Comparison of ENCODE assay signal across 7 mouse cellular contexts in the genomic region with DNA sequence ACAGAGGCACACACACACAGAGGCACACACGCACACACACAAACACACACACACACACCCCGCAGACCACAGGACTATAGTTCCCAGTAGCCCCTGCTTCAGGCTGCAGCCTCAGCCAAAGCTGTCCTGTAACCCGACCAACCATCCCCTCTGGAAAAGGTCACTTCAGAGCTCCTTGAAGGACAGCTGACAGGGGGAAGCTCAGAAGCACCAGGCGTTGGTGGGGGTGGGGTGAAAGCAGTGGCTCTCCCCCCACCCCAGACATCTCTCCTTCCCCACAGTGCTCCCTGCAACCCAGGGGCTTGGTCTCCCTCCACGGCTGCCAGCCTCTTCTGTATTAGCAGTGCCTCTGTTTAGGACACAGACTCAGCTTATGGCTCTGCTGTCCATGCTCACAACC. TPM values are rescaled to one million over a fixed set of nuclear protein-coding genes. Genes with fewer than 3 reads are reported as not detected.
DNase-seq lines count a peak whose midpoint lies in the region; ATAC-seq and TF ChIP-seq lines count a peak whose summit lies in the region.

No protein-coding gene starts in this region.

- peak overlapping the region; percentile 83 for H3K4me2 ChIP-seq in heart, embryonic 14.5 days (ENCODE audit: low read length)
- H3K4me2 ChIP-seq in midbrain, embryonic 11.5 days: no peak overlapping the region
- H3K4me2 ChIP-seq in midbrain, embryonic 15.5 days: no peak overlapping the region
- peak overlapping the region; percentile 67; the same call in 1 of the 2 replicates for H3K4me2 ChIP-seq in heart, postnatal 0 days (ENCODE audit: low read depth, low read length)
- no peak overlapping the region for H3K4me2 ChIP-seq in stomach, embryonic 14.5 days (replicated peaks; ENCODE audit: low read depth, low read length)

- no peaks in the 10 kb centered on the region for H3K9me3 ChIP-seq in heart, embryonic 14.5 days (ENCODE audit: control insufficient read depth, low read length)
- no peaks in the 10 kb centered on the region for H3K9me3 ChIP-seq in midbrain, embryonic 11.5 days (ENCODE audit: control insufficient read depth, low read length)
- no peaks in the 10 kb centered on the region for H3K9me3 ChIP-seq in midbrain, embryonic 15.5 days
- H3K9me3 ChIP-seq in heart, postnatal 0 days (replicated peaks; ENCODE audit: control insufficient read depth, low read length): no peaks in the 10 kb centered on the region
- no peaks in the 10 kb centered on the region for H3K9me3 ChIP-seq in stomach, embryonic 14.5 days (ENCODE audit: control insufficient read depth, low read depth, low read length)

- H3K4me1 ChIP-seq in heart, embryonic 14.5 days (ENCODE audit: control insufficient read depth in 2 of 2, insufficient read depth in 2 of 2, low read length in 2 of 2): peaks cover 30 to 44% of the 10 kb centered on the region in 2 experiments
- H3K4me1 ChIP-seq in midbrain, embryonic 11.5 days (ENCODE audit: control insufficient read depth, insufficient read depth, low read length): peaks cover 12% of the 10 kb centered on the region
- no peaks in the 10 kb centered on the region for H3K4me1 ChIP-seq in midbrain, embryonic 15.5 days
- H3K4me1 ChIP-seq in heart, postnatal 0 days (ENCODE audit: control insufficient read depth, insufficient read depth): peaks cover 29% of the 10 kb centered on the region
- H3K4me1 ChIP-seq in stomach, embryonic 14.5 days (ENCODE audit: control insufficient read depth, insufficient read depth, low read length): peaks cover 23% of the 10 kb centered on the region

- no peak for ATAC-seq in heart, embryonic 14.5 days (ENCODE audit: insufficient number of reproducible peaks, insufficient read depth, low FRiP score, low read depth)
- no peak for ATAC-seq in midbrain, embryonic 11.5 days (ENCODE audit: low FRiP score)
- ATAC-seq in midbrain, embryonic 15.5 days (replicated peaks): no peak
- ATAC-seq in heart, postnatal 0 days (ENCODE audit: insufficient read depth, low read depth): peak; percentile 17; the same call in 1 of the 2 replicates
- ATAC-seq in stomach, embryonic 14.5 days (ENCODE audit: insufficient number of reproducible peaks, insufficient read depth, low FRiP score, low read depth): no peak

- peaks cover 37% of the 10 kb centered on the region for H3K36me3 ChIP-seq in heart, embryonic 14.5 days (ENCODE audit: control insufficient read depth, insufficient read depth, low read length)
- 0 out of 2 replicates have a peak, but pooled peaks cover 2% of the 10 kb centered on the region for H3K36me3 ChIP-seq in midbrain, embryonic 11.5 days (ENCODE audit: control insufficient read depth, insufficient read depth, low read length)
- no peaks in the 10 kb centered on the region for H3K36me3 ChIP-seq in midbrain, embryonic 15.5 days (replicated peaks)
- H3K36me3 ChIP-seq in heart, postnatal 0 days (replicated peaks; ENCODE audit: control insufficient read depth, insufficient read depth, low read length): peaks cover 14% of the 10 kb centered on the region
- peaks cover 3% of the 10 kb centered on the region; the same call in 1 of the 2 replicates for H3K36me3 ChIP-seq in stomach, embryonic 14.5 days (ENCODE audit: control insufficient read depth, insufficient read depth, low read length)

- H3K9ac ChIP-seq in heart, embryonic 14.5 days (ENCODE audit: low read length): peak overlapping the region; percentile 47
- H3K9ac ChIP-seq in midbrain, embryonic 11.5 days (ENCODE audit: low read length): 0 out of 2 replicates have a peak overlapping the region, but pooled peaks have one; percentile 14
- no peak overlapping the region; the same call in 1 of the 2 replicates for H3K9ac ChIP-seq in midbrain, embryonic 15.5 days
- 0 out of 2 replicates have a peak overlapping the region, but pooled peaks have one; percentile 21 for H3K9ac ChIP-seq in heart, postnatal 0 days (replicated peaks; ENCODE audit: low read depth, low read length)
- H3K9ac ChIP-seq in stomach, embryonic 14.5 days (replicated peaks; ENCODE audit: low read depth, low read length): no peak overlapping the region

- WGBS in heart, embryonic 14.5 days: 20% methylated on average over 5 of the region's 5 CpGs
- 42% methylated on average over 5 of the region's 5 CpGs for WGBS in midbrain, embryonic 11.5 days
- 38% methylated on average over 5 of the region's 5 CpGs for WGBS in midbrain, embryonic 15.5 days
- 24% methylated on average over 5 of the region's 5 CpGs for WGBS in heart, postnatal 0 days
- 44% methylated on average over 5 of the region's 5 CpGs for WGBS in stomach, embryonic 14.5 days

- H3K4me3 ChIP-seq in heart, embryonic 14.5 days (ENCODE audit: control insufficient read depth in 1 of 2, insufficient read depth in 1 of 2, low read depth in 1 of 2, low read length in 2 of 2): no peak overlapping the region
- no peak overlapping the region for H3K4me3 ChIP-seq in midbrain, embryonic 11.5 days (ENCODE audit: low read depth, low read length)
- H3K4me3 ChIP-seq in midbrain, embryonic 15.5 days: no peak overlapping the region
- H3K4me3 ChIP-seq in heart, postnatal 0 days (ENCODE audit: low read depth, low read length): no peak overlapping the region
- no peak overlapping the region for H3K4me3 ChIP-seq in stomach, embryonic 14.5 days (ENCODE audit: low read depth, low read length)

- TF ChIP-seq EP300 in heart, postnatal 0 days (IDR thresholded peaks at IDR 0.05; ENCODE audit: low read depth): no peak

- H3K27ac ChIP-seq in heart, embryonic 14.5 days (replicated peaks in 1 of 2; ENCODE audit: control insufficient read depth in 1 of 2, insufficient read depth in 1 of 2, low read depth in 2 of 2, low read length in 2 of 2): peak overlapping the region; percentile 89 to 94
- H3K27ac ChIP-seq in midbrain, embryonic 11.5 days (ENCODE audit: low read depth, low read length): no peak overlapping the region
- H3K27ac ChIP-seq in midbrain, embryonic 15.5 days: no peak overlapping the region
- H3K27ac ChIP-seq in heart, postnatal 0 days (ENCODE audit: low read depth): peak overlapping the region; percentile 87
- peak overlapping the region; percentile 45 for H3K27ac ChIP-seq in stomach, embryonic 14.5 days (ENCODE audit: low read length)

- DNase-seq in heart, postnatal 4 days: no peak
- DNase-seq in midbrain, embryonic 11.5 days (ENCODE audit: low spot score, missing footprints): no peak
- DNase-seq in heart, postnatal 0 days (ENCODE audit: low spot score): peak; percentile 47
- DNase-seq in cerebellum, adult 8-10 months: no peak

- TF ChIP-seq CTCF in heart, postnatal 0 days (IDR thresholded peaks at IDR 0.05; ENCODE audit: low read depth): no peak

- no peaks in the 10 kb centered on the region for H3K27me3 ChIP-seq in heart, embryonic 14.5 days (ENCODE audit: control insufficient read depth, insufficient read depth, low read length)
- no peaks in the 10 kb centered on the region for H3K27me3 ChIP-seq in midbrain, embryonic 11.5 days (ENCODE audit: control insufficient read depth, insufficient read depth, low read length)
- no peaks in the 10 kb centered on the region for H3K27me3 ChIP-seq in midbrain, embryonic 15.5 days (replicated peaks)
- H3K27me3 ChIP-seq in heart, postnatal 0 days (ENCODE audit: control insufficient read depth, insufficient read depth, low read length): no peaks in the 10 kb centered on the region
- H3K27me3 ChIP-seq in stomach, embryonic 14.5 days (ENCODE audit: control insufficient read depth, insufficient read depth, low read length): no peaks in the 10 kb centered on the region

RNA-seq across cellular contexts. Expression of gene Pygm, which starts 0.7 kb away (rescaled TPM):
- 225 and 226 TPM in 2 replicates for polyA plus RNA-seq in heart, embryonic 14.5 days (2014; fragmentation: Nextera tagmentation; extraction: Ambion mirVana)
- 100 to 1,000 TPM; 455 to 466 TPM for total RNA-seq in heart, postnatal 4 days (2021)
- polyA plus RNA-seq in midbrain, embryonic 11.5 days (2014; fragmentation: Nextera tagmentation; extraction: Ambion mirVana): 0.81 and 1.8 TPM in 2 replicates
- 5.9 and 9.5 TPM in 2 replicates for polyA plus RNA-seq in midbrain, embryonic 15.5 days (2015; fragmentation: Nextera tagmentation; extraction: Ambion mirVana)
- 451 and 487 TPM in 2 replicates for total RNA-seq in heart, postnatal 0 days (2014; rRNA removed; ENCODE audit: low replicate concordance)
- polyA plus RNA-seq in heart, postnatal 0 days (2015; fragmentation: Nextera tagmentation; extraction: Ambion mirVana): 390 and 400 TPM in 2 replicates
- polyA plus RNA-seq in stomach, embryonic 14.5 days (2014; fragmentation: Nextera tagmentation; extraction: Ambion mirVana): 9.3 and 10.1 TPM in 2 replicates

RNA-seq across cellular contexts. Expression of gene Rasgrp2, which starts 15.7 kb away (rescaled TPM):
- polyA plus RNA-seq in heart, embryonic 14.5 days (2014; fragmentation: Nextera tagmentation; extraction: Ambion mirVana): 44.8 and 48.9 TPM in 2 replicates
- total RNA-seq in heart, postnatal 4 days (2021): 10 to 100 TPM; 42.6 to 45.1 TPM
- 14.1 and 16.8 TPM in 2 replicates for polyA plus RNA-seq in midbrain, embryonic 11.5 days (2014; fragmentation: Nextera tagmentation; extraction: Ambion mirVana)
- polyA plus RNA-seq in midbrain, embryonic 15.5 days (2015; fragmentation: Nextera tagmentation; extraction: Ambion mirVana): 73.1 and 93.6 TPM in 2 replicates
- 25.3 and 55.6 TPM in 2 replicates for total RNA-seq in heart, postnatal 0 days (2014; rRNA removed; ENCODE audit: low replicate concordance)
- 46.6 and 55.5 TPM in 2 replicates for polyA plus RNA-seq in heart, postnatal 0 days (2015; fragmentation: Nextera tagmentation; extraction: Ambion mirVana)
- polyA plus RNA-seq in stomach, embryonic 14.5 days (2014; fragmentation: Nextera tagmentation; extraction: Ambion mirVana): 38.6 and 47.8 TPM in 2 replicates

RNA-seq across cellular contexts. Expression of gene Sf1, which starts 20.0 kb away (rescaled TPM):
- polyA plus RNA-seq in heart, embryonic 14.5 days (2014; fragmentation: Nextera tagmentation; extraction: Ambion mirVana): 86.9 and 93.1 TPM in 2 replicates
- total RNA-seq in heart, postnatal 4 days (2021): 100 to 1,000 TPM; 181 to 188 TPM
- 186 and 215 TPM in 2 replicates for polyA plus RNA-seq in midbrain, embryonic 11.5 days (2014; fragmentation: Nextera tagmentation; extraction: Ambion mirVana)
- 112 and 119 TPM in 2 replicates for polyA plus RNA-seq in midbrain, embryonic 15.5 days (2015; fragmentation: Nextera tagmentation; extraction: Ambion mirVana)
- 41.8 and 94.6 TPM in 2 replicates for total RNA-seq in heart, postnatal 0 days (2014; rRNA removed; ENCODE audit: low replicate concordance)
- 31.8 and 38.3 TPM in 2 replicates for polyA plus RNA-seq in heart, postnatal 0 days (2015; fragmentation: Nextera tagmentation; extraction: Ambion mirVana)
- 126 and 139 TPM in 2 replicates for polyA plus RNA-seq in stomach, embryonic 14.5 days (2014; fragmentation: Nextera tagmentation; extraction: Ambion mirVana)

RNA-seq across cellular contexts. Expression of gene Nrxn2, which starts 35.1 kb away (rescaled TPM):
- polyA plus RNA-seq in heart, embryonic 14.5 days (2014; fragmentation: Nextera tagmentation; extraction: Ambion mirVana): 0.12 and 0.66 TPM in 2 replicates
- total RNA-seq in heart, postnatal 4 days (2021): 1 to 10 TPM; 3.5 to 3.7 TPM
- polyA plus RNA-seq in midbrain, embryonic 11.5 days (2014; fragmentation: Nextera tagmentation; extraction: Ambion mirVana): 9.2 and 9.5 TPM in 2 replicates
- polyA plus RNA-seq in midbrain, embryonic 15.5 days (2015; fragmentation: Nextera tagmentation; extraction: Ambion mirVana): 44.6 and 44.9 TPM in 2 replicates
- not detected in 2 replicates for total RNA-seq in heart, postnatal 0 days (2014; rRNA removed; ENCODE audit: low replicate concordance)
- 0.67 and 0.68 TPM in 2 replicates for polyA plus RNA-seq in heart, postnatal 0 days (2015; fragmentation: Nextera tagmentation; extraction: Ambion mirVana)
- 2.5 and 2.6 TPM in 2 replicates for polyA plus RNA-seq in stomach, embryonic 14.5 days (2014; fragmentation: Nextera tagmentation; extraction: Ambion mirVana)

RNA-seq across cellular contexts. Expression of gene Map4k2, which starts 42.5 kb away (rescaled TPM):
- 9.0 and 13.0 TPM in 2 replicates for polyA plus RNA-seq in heart, embryonic 14.5 days (2014; fragmentation: Nextera tagmentation; extraction: Ambion mirVana)
- total RNA-seq in heart, postnatal 4 days (2021): 10 to 100 TPM; 37.5 to 42.8 TPM
- polyA plus RNA-seq in midbrain, embryonic 11.5 days (2014; fragmentation: Nextera tagmentation; extraction: Ambion mirVana): 6.2 and 8.6 TPM in 2 replicates
- 20.0 and 21.7 TPM in 2 replicates for polyA plus RNA-seq in midbrain, embryonic 15.5 days (2015; fragmentation: Nextera tagmentation; extraction: Ambion mirVana)
- total RNA-seq in heart, postnatal 0 days (2014; rRNA removed; ENCODE audit: low replicate concordance): 48.4 and 59.1 TPM in 2 replicates
- polyA plus RNA-seq in heart, postnatal 0 days (2015; fragmentation: Nextera tagmentation; extraction: Ambion mirVana): 9.6 and 10.1 TPM in 2 replicates
- polyA plus RNA-seq in stomach, embryonic 14.5 days (2014; fragmentation: Nextera tagmentation; extraction: Ambion mirVana): 10.0 TPM in 2 replicates

Comparison
In these comparisons a context has a peak if more than half of its experiments do, and no peak if none do; other contexts are left out.
1. H3K9ac ChIP-seq: peak in heart, embryonic 14.5 days (single experiment), midbrain, embryonic 11.5 days (single experiment) and heart, postnatal 0 days (single experiment); none in midbrain, embryonic 15.5 days (single experiment) and stomach, embryonic 14.5 days (single experiment).
2. H3K27ac ChIP-seq: peak in heart, embryonic 14.5 days (2 of 2), heart, postnatal 0 days (single experiment) and stomach, embryonic 14.5 days (single experiment); none in midbrain, embryonic 11.5 days (single experiment) and midbrain, embryonic 15.5 days (single experiment).
3. H3K4me2 ChIP-seq: peak in heart, embryonic 14.5 days (single experiment) and heart, postnatal 0 days (single experiment); none in midbrain, embryonic 11.5 days (single experiment), midbrain, embryonic 15.5 days (single experiment) and stomach, embryonic 14.5 days (single experiment).
4. RNA of gene Pygm, which starts 0.7 kb away (polyA plus RNA-seq): 390 to 400 TPM in heart, postnatal 0 days and 225 to 226 TPM in heart, embryonic 14.5 days; 9.3 to 10.1 TPM in stomach, embryonic 14.5 days, 5.9 to 9.5 TPM in midbrain, embryonic 15.5 days and 0.81 to 1.8 TPM in midbrain, embryonic 11.5 days; every median in the first group is over 10 times any median in the second.